Mouse (Mus musculus) forebrain, embryonic 10.5 days (tissue): ENCODE results near the gene D430019H16Rik. TPM values are rescaled to one million over a fixed set of nuclear protein-coding genes. Genes with fewer than 3 reads are reported as not detected.

Source experiments
- DNase-seq: peaks from one replicate; pipeline ENCODE4 v3.0.0-alpha.2; 2017; ENCODE audit warnings: low spot score; ENCODE audit errors: extremely low spot score
- H3K27ac ChIP-seq: fragments of 300-500 bp; sonication (generic); 2 replicates; pipeline ENCODE4 v1.5.1; 2016; ENCODE audit warnings: mild to moderate bottlenecking
- H3K27me3 ChIP-seq: fragments of 300-500 bp; sonication (generic); 2 replicates; pipeline ENCODE4 v1.6.1; 2016; ENCODE audit warnings: mild to moderate bottlenecking; ENCODE audit not compliant: poor library complexity, severe bottlenecking
- H3K36me3 ChIP-seq: fragments of 300-500 bp; sonication (generic); replicated peaks from 2 replicates; pipeline ENCODE4 v1.6.1; 2016; ENCODE audit warnings: mild to moderate bottlenecking, moderate library complexity
- H3K4me1 ChIP-seq: fragments of 300-500 bp; sonication (generic); 2 replicates; pipeline ENCODE4 v1.6.1; 2016
- H3K4me3 ChIP-seq: fragments of 300-500 bp; sonication (generic); 2 replicates; pipeline ENCODE4 v1.5.1; 2016; ENCODE audit warnings: mild to moderate bottlenecking, moderate library complexity
- H3K9me3 ChIP-seq: fragments of 300-500 bp; sonication (generic); 2 replicates; pipeline ENCODE4 v1.6.1; 2016; ENCODE audit warnings: mild to moderate bottlenecking, moderate library complexity
- WGBS: fragments of 180-500 bp; shearing (Covaris S2); methylation state at CpG from one replicate; pipeline ENCODE4 v1.1.7; 2016; 5-methylcytosine and 5-hydroxymethylcytosine counted together
- polyA plus RNA-seq: library from polyadenylated mRNA; unstranded; fragments of >200 nt; fragmentation: Nextera tagmentation; extraction: Ambion mirVana; gene quantifications from 2 replicates; pipeline ENCODE4 v1.2.1, GENCODE M21; 2016

The D430019H16Rik gene
- polyA plus RNA-seq, 1 experiment from 2014 or later, result 2.2 TPM

GRCm38 (mm10) chr12:105497894-105498293 is 44.2 kb downstream of the D430019H16Rik start:
- H3K27me3 ChIP-seq, result 0 out of 2 replicates have a peak, but pooled peaks cover 3% of the 10 kb centered on the region
- H3K4me3 ChIP-seq, result no peak overlapping the region
- H3K27ac ChIP-seq, result peak overlapping the region; percentile 65; the same call in 1 of the 2 replicates
- WGBS, result 19% methylated on average over 6 of the region's 6 CpGs
- no peaks in the 10 kb centered on the region for H3K36me3 ChIP-seq
- H3K4me1 ChIP-seq, result peaks cover 20% of the 10 kb centered on the region
- H3K9me3 ChIP-seq, result no peaks in the 10 kb centered on the region
- DNase-seq, result peak; percentile 75

- H3K27ac ChIP-seq, result peak overlapping the region; percentile 65; the same call in 1 of the 2 replicates
- no peaks in the 10 kb centered on the region for H3K36me3 ChIP-seq
- 0 out of 2 replicates have a peak, but pooled peaks cover 3% of the 10 kb centered on the region for H3K27me3 ChIP-seq
- WGBS, result 89% methylated on average over 7 of the region's 7 CpGs
- no peak for DNase-seq
- H3K4me1 ChIP-seq, result peaks cover 20% of the 10 kb centered on the region
- no peak overlapping the region for H3K4me3 ChIP-seq
- H3K9me3 ChIP-seq, result no peaks in the 10 kb centered on the region
Measured at GRCm38 (mm10) chr12:105498423-105498822, 44.8 kb downstream of the D430019H16Rik start.

GRCm38 (mm10) chr12:105498842-105499241 is 45.2 kb downstream of the D430019H16Rik start:
- Histone ChIP-seq H3K9me3 (no peaks in the 10 kb centered on the region), H3K27ac (0 out of 2 replicates have a peak overlapping the region, but pooled peaks have one; percentile 65), H3K4me1 (peaks cover 20% of the 10 kb centered on the region), H3K27me3 (0 out of 2 replicates have a peak, but pooled peaks cover 3% of the 10 kb centered on the region), H3K36me3 (no peaks in the 10 kb centered on the region), H3K4me3 (no peak overlapping the region)
- WGBS, result 78% methylated on average over 4 of the region's 4 CpGs
- DNase-seq, result no peak

GRCm38 (mm10) chr12:105500940-105501339 is 47.3 kb downstream of the D430019H16Rik start:
- Histone ChIP-seq H3K27me3 (0 out of 2 replicates have a peak, but pooled peaks cover 3% of the 10 kb centered on the region), H3K4me1 (peaks cover 23% of the 10 kb centered on the region), H3K27ac (no peak overlapping the region), H3K9me3 (no peaks in the 10 kb centered on the region), H3K36me3 (no peaks in the 10 kb centered on the region), H3K4me3 (no peak overlapping the region)
- WGBS, result 64% methylated on average over 5 of the region's 5 CpGs
- no peak for DNase-seq

- peaks cover 11% of the 10 kb centered on the region for H3K4me1 ChIP-seq
- H3K27me3 ChIP-seq, result no peaks in the 10 kb centered on the region
- DNase-seq, result no peak
- no peak overlapping the region for H3K27ac ChIP-seq
- no peaks in the 10 kb centered on the region for H3K9me3 ChIP-seq
- 64% methylated on average over 6 of the region's 6 CpGs for WGBS
- no peak overlapping the region for H3K4me3 ChIP-seq
- H3K36me3 ChIP-seq, result no peaks in the 10 kb centered on the region
Measured at GRCm38 (mm10) chr12:105504736-105505135, 51.1 kb downstream of the D430019H16Rik start.

GRCm38 (mm10) chr12:105511109-105511508 is 57.5 kb downstream of the D430019H16Rik start:
- Histone ChIP-seq H3K4me1 (no peaks in the 10 kb centered on the region), H3K27me3 (no peaks in the 10 kb centered on the region), H3K4me3 (no peak overlapping the region), H3K36me3 (no peaks in the 10 kb centered on the region), H3K27ac (no peak overlapping the region), H3K9me3 (no peaks in the 10 kb centered on the region)
- no peak for DNase-seq
- WGBS, result 95% methylated on average over 5 of the region's 5 CpGs

- H3K27ac ChIP-seq, result no peak overlapping the region
- no peaks in the 10 kb centered on the region for H3K27me3 ChIP-seq
- H3K36me3 ChIP-seq, result no peaks in the 10 kb centered on the region
- DNase-seq, result no peak
- H3K9me3 ChIP-seq, result no peaks in the 10 kb centered on the region
- no peaks in the 10 kb centered on the region for H3K4me1 ChIP-seq
- H3K4me3 ChIP-seq, result no peak overlapping the region
- WGBS, result 89% methylated on average over 16 of the region's 16 CpGs
Measured at GRCm38 (mm10) chr12:105511671-105512502, 58.2 kb downstream of the D430019H16Rik start.

GRCm38 (mm10) chr12:105514111-105514510 is 60.5 kb downstream of the D430019H16Rik start:
- Histone ChIP-seq H3K4me1 (no peaks in the 10 kb centered on the region), H3K36me3 (no peaks in the 10 kb centered on the region), H3K4me3 (no peak overlapping the region), H3K9me3 (no peaks in the 10 kb centered on the region), H3K27ac (no peak overlapping the region), H3K27me3 (no peaks in the 10 kb centered on the region)
- WGBS, result 92% methylated on average over 10 of the region's 10 CpGs
- no peak for DNase-seq

- Histone ChIP-seq H3K27ac (no peak overlapping the region), H3K4me1 (peaks cover 9% of the 10 kb centered on the region), H3K36me3 (no peaks in the 10 kb centered on the region), H3K4me3 (no peak overlapping the region), H3K9me3 (no peaks in the 10 kb centered on the region), H3K27me3 (no peaks in the 10 kb centered on the region)
- no peak for DNase-seq
- 89% methylated on average over 21 of the region's 21 CpGs for WGBS
Measured at GRCm38 (mm10) chr12:105517026-105517675, 63.5 kb downstream of the D430019H16Rik start.

- no peak overlapping the region for H3K27ac ChIP-seq
- no peaks in the 10 kb centered on the region for H3K27me3 ChIP-seq
- H3K9me3 ChIP-seq, result no peaks in the 10 kb centered on the region
- H3K4me3 ChIP-seq, result no peak overlapping the region
- DNase-seq, result no peak
- 78% methylated on average over 2 of the region's 2 CpGs for WGBS
- no peaks in the 10 kb centered on the region for H3K36me3 ChIP-seq
- peaks cover 9% of the 10 kb centered on the region for H3K4me1 ChIP-seq
Measured at GRCm38 (mm10) chr12:105519851-105520250, 66.2 kb downstream of the D430019H16Rik start.

GRCm38 (mm10) chr12:105521170-105521762 is 67.6 kb downstream of the D430019H16Rik start:
- no peak overlapping the region for H3K27ac ChIP-seq
- whole genome bisulfite sequencing, result 87% methylated on average over 15 of the region's 15 CpGs

GRCm38 (mm10) chr12:105523737-105524136 is 70.1 kb downstream of the D430019H16Rik start:
- H3K9me3 ChIP-seq, result no peaks in the 10 kb centered on the region
- no peaks in the 10 kb centered on the region for H3K27me3 ChIP-seq
- no peak overlapping the region for H3K4me3 ChIP-seq
- 70% methylated on average over 2 of the region's 2 CpGs for WGBS
- no peak for DNase-seq
- H3K4me1 ChIP-seq, result peaks cover 9% of the 10 kb centered on the region
- H3K27ac ChIP-seq, result no peak overlapping the region
- H3K36me3 ChIP-seq, result no peaks in the 10 kb centered on the region

More at GRCm38 (mm10) chr12:105521170-105521762, 67.6 kb downstream of the D430019H16Rik start:
- peaks cover 9% of the 10 kb centered on the region for H3K4me1 ChIP-seq
- no peak for DNase-seq
- no peak overlapping the region for H3K4me3 ChIP-seq
- H3K27me3 ChIP-seq, result no peaks in the 10 kb centered on the region
- no peaks in the 10 kb centered on the region for H3K9me3 ChIP-seq
- no peaks in the 10 kb centered on the region for H3K36me3 ChIP-seq
